Comparison of ENCODE assay signal across 22 mouse cellular contexts in the genomic region with DNA sequence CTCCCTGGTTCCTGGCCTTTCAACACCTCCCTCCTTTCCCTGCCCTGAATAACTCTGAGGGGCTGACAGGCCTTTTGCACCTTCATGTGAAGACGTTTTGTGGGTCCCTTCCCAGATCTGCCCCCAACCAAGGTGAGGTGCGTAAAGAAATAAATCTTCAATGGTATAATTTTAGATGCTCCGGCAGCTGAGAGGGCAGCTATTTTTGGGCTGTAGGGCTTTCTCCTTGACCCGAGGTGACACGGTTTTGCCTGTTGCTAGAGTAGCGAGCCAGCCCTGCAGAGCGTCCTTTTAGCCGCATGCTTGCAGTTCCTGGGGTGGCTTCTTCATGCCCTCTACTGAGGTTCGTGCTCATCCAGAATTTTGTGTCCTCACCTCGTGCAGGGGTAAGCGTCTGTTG. TPM values are rescaled to one million over a fixed set of nuclear protein-coding genes. Genes with fewer than 3 reads are reported as not detected.
DNase-seq lines count a peak whose midpoint lies in the region; ATAC-seq and TF ChIP-seq lines count a peak whose summit lies in the region.
"Had no signal": no experiment of that assay in that cellular context is flagged by ENCODE, and none has a peak within 500 bp of the region (broad histone marks: within the 10 kb centered on the region; RNA-seq: fewer than 3 reads in every experiment).

No protein-coding gene starts in this region.

- no peak overlapping the region for H3K4me3 ChIP-seq in testis, adult 2 months (ENCODE audit: control insufficient read depth, low read depth, low read length)
- 0 out of 2 replicates have a peak overlapping the region, but pooled peaks have one; percentile 18 for H3K4me3 ChIP-seq in heart, embryonic 10.5 days
- H3K4me3 ChIP-seq in heart, postnatal 0 days (ENCODE audit: low read depth, low read length): no peak overlapping the region
- H3K4me3 ChIP-seq: hindbrain, embryonic 13.5 days; limb, embryonic 12.5 days; liver, embryonic 13.5 days; lung, embryonic 15.5 days had no signal

- H3K9me3 ChIP-seq in heart, embryonic 10.5 days: no peaks in the 10 kb centered on the region
- H3K9me3 ChIP-seq in heart, postnatal 0 days (replicated peaks; ENCODE audit: control insufficient read depth, low read length): no peaks in the 10 kb centered on the region
- H3K9me3 ChIP-seq: hindbrain, embryonic 13.5 days; limb, embryonic 12.5 days; lung, embryonic 15.5 days had no signal

- TF ChIP-seq POLR2A in testis, adult 2 months (IDR thresholded peaks at IDR 0.05; ENCODE audit: control insufficient read depth, low read depth, low read length): no peak

- H3K4me1 ChIP-seq in testis, adult 2 months (ENCODE audit: control insufficient read depth, insufficient read depth, low read length): peaks cover 4% of the 10 kb centered on the region; the same call in 1 of the 2 replicates
- H3K4me1 ChIP-seq in heart, embryonic 10.5 days: peaks cover 18% of the 10 kb centered on the region
- peaks cover 6% of the 10 kb centered on the region; the same call in 1 of the 2 replicates for H3K4me1 ChIP-seq in heart, postnatal 0 days (ENCODE audit: control insufficient read depth, insufficient read depth)
- H3K4me1 ChIP-seq: hindbrain, embryonic 13.5 days; liver, embryonic 13.5 days; lung, embryonic 15.5 days had no signal

- H3K36me3 ChIP-seq in testis, adult 2 months (ENCODE audit: control insufficient read depth, insufficient read depth, low read length): no peaks in the 10 kb centered on the region
- no peaks in the 10 kb centered on the region for H3K36me3 ChIP-seq in heart, embryonic 10.5 days
- no peaks in the 10 kb centered on the region; the same call in 1 of the 2 replicates for H3K36me3 ChIP-seq in heart, postnatal 0 days (replicated peaks; ENCODE audit: control insufficient read depth, insufficient read depth, low read length)
- H3K36me3 ChIP-seq: liver, embryonic 13.5 days had no signal

- 43% methylated on average over 11 of the region's 11 CpGs for WGBS in heart, embryonic 10.5 days
- 38% methylated on average over 11 of the region's 11 CpGs for WGBS in heart, postnatal 0 days

- TF ChIP-seq CTCF in testis, adult 2 months (IDR thresholded peaks at IDR 0.05; ENCODE audit: control insufficient read depth, insufficient read depth, insufficient replicate concordance, low read depth, low read length): no peak
- TF ChIP-seq CTCF in heart, postnatal 0 days (IDR thresholded peaks at IDR 0.05; ENCODE audit: low read depth): no peak

- no peak overlapping the region for H3K9ac ChIP-seq in heart, postnatal 0 days (replicated peaks; ENCODE audit: low read depth, low read length)
- H3K9ac ChIP-seq: hindbrain, embryonic 13.5 days; limb, embryonic 12.5 days; liver, embryonic 13.5 days; lung, embryonic 15.5 days had no signal

- no peak for DNase-seq in testis, postnatal 10 days (ENCODE audit: low spot score)
- peak; percentile 76 for DNase-seq in heart, embryonic 10.5 days (ENCODE audit: low spot score)
- DNase-seq in heart, postnatal 0 days (ENCODE audit: low spot score): peak; percentile 17
- no peak for DNase-seq in layer of hippocampus, postnatal 10 days (ENCODE audit: low spot score in 2 of 2)
- DNase-seq in layer of hippocampus, postnatal 36 days: no peak
- DNase-seq in lung, postnatal 10 days: no peak
- DNase-seq: adrenal gland, postnatal 10 days; cerebellum, postnatal 14 days; embryo, embryonic 11 days; kidney, adult 8-10 months; kidney, postnatal 25 days; liver, embryonic 13.5 days; right cerebral cortex, postnatal 25 days; thymus, postnatal 36 days had no signal

- peak overlapping the region; percentile 39 for H3K27ac ChIP-seq in testis, adult 2 months (ENCODE audit: control insufficient read depth, insufficient read depth, low read depth, low read length)
- peak overlapping the region; percentile 47; the same call in 1 of the 2 replicates for H3K27ac ChIP-seq in heart, embryonic 10.5 days
- H3K27ac ChIP-seq in heart, postnatal 0 days (ENCODE audit: low read depth): peak overlapping the region; percentile 30; the same call in 1 of the 2 replicates
- H3K27ac ChIP-seq: hindbrain, embryonic 13.5 days; limb, embryonic 12.5 days; liver, embryonic 13.5 days; lung, embryonic 15.5 days; stomach, postnatal 0 days had no signal

- H3K4me2 ChIP-seq in heart, postnatal 0 days (ENCODE audit: low read depth, low read length): peak overlapping the region; percentile 15; the same call in 1 of the 2 replicates
- H3K4me2 ChIP-seq: hindbrain, embryonic 13.5 days; limb, embryonic 12.5 days; liver, embryonic 13.5 days; lung, embryonic 15.5 days; midbrain, embryonic 11.5 days had no signal

- TF ChIP-seq EP300 in heart, postnatal 0 days (IDR thresholded peaks at IDR 0.05; ENCODE audit: low read depth): no peak

- peak; percentile 68 for ATAC-seq in heart, postnatal 0 days (ENCODE audit: insufficient read depth, low read depth)
- ATAC-seq: forebrain, embryonic 16.5 days; inflammation-experienced regulatory T-cells, adult 6 months had no signal

- no peaks in the 10 kb centered on the region for H3K27me3 ChIP-seq in testis, adult 2 months (ENCODE audit: control insufficient read depth, insufficient read depth, low read length)
- no peaks in the 10 kb centered on the region; the same call in 1 of the 2 replicates for H3K27me3 ChIP-seq in heart, embryonic 10.5 days (ENCODE audit: insufficient read depth, poor library complexity, severe bottlenecking)
- H3K27me3 ChIP-seq in heart, postnatal 0 days (ENCODE audit: control insufficient read depth, insufficient read depth, low read length): no peaks in the 10 kb centered on the region
- H3K27me3 ChIP-seq: hindbrain, embryonic 13.5 days; limb, embryonic 12.5 days; liver, embryonic 13.5 days; lung, embryonic 15.5 days had no signal

RNA-seq across cellular contexts. Expression of gene Nr2f2, which starts 43.4 kb away (rescaled TPM):
- polyA plus RNA-seq in testis, adult 2 months (2012; rRNA removed): 11.3 and 14.8 TPM in 2 replicates
- 16.2 and 48.0 TPM in 2 replicates for polyA plus RNA-seq in heart, embryonic 10.5 days (2016; fragmentation: Nextera tagmentation; extraction: Ambion mirVana)
- 7.5 and 8.3 TPM in 2 replicates for total RNA-seq in heart, postnatal 0 days (2014; rRNA removed; ENCODE audit: low replicate concordance)
- 18.2 and 18.9 TPM in 2 replicates for polyA plus RNA-seq in heart, postnatal 0 days (2015; fragmentation: Nextera tagmentation; extraction: Ambion mirVana)
- total RNA-seq in layer of hippocampus, postnatal 10 days (2021): 10 to 100 TPM; 59.5 to 66.7 TPM
- 10 to 100 TPM; 41.7 to 50.4 TPM for total RNA-seq in layer of hippocampus, postnatal 36 days (2021)

Comparison
In these comparisons a context has a peak if more than half of its experiments do, and no peak if none do; other contexts are left out.
1. DNase-seq: peak in heart, embryonic 10.5 days (single experiment) and heart, postnatal 0 days (single experiment); none in testis, postnatal 10 days (single experiment), layer of hippocampus, postnatal 10 days (0 of 2), layer of hippocampus, postnatal 36 days (0 of 2) and lung, postnatal 10 days (single experiment).
2. Peak in every context shown above with its lines, with median percentiles within 50 percentile points of each other: H3K27ac ChIP-seq.